Mouse (Mus musculus): Measurements from ENCODE around the gene Crispld2. TPM values are rescaled to one million over a fixed set of nuclear protein-coding genes. Genes with fewer than 3 reads are reported as not detected.

Crispld2 gene
- polyA plus RNA-seq, 1 experiment = 2.1 TPM

DNA sequence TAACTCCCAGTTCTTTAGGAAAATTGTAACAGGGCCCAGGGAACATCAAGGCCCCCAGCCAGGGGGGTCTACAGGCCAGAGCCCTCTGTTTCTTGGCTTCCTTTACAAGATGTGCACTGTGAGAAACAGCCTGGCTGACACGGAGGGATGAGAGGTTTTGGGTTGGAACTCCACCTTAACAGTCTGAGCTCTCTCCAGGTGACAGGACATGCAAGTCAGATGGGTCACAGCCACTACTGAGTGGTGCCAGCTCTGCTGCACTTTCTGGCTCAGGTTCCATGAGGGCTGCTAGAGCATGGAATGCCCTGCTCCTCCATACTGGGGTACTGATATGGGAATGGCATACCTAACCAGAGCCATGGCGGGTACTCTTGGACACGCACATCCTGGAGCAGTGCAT, 98.8 kb downstream of the Crispld2 start:
- TF ChIP-seq CTCF (IDR thresholded peaks at IDR 0.05; ENCODE audit: extremely low read depth, insufficient read depth, low read length) (no peak), POLR2A (IDR thresholded peaks at IDR 0.05; ENCODE audit: extremely low read depth, insufficient read depth, low read length) (no peak)
- no peak overlapping the region for H3K4me3 ChIP-seq (ENCODE audit: insufficient read depth, low read length)
- H3K27ac ChIP-seq (ENCODE audit: insufficient read depth, low read length) = no peak overlapping the region
- no peaks in the 10 kb centered on the region for H3K4me1 ChIP-seq (ENCODE audit: control insufficient read depth, insufficient read depth, low read length)

- Histone ChIP-seq H3K4me1 (ENCODE audit: control insufficient read depth, insufficient read depth, low read length) (no peaks in the 10 kb centered on the region), H3K27ac (ENCODE audit: insufficient read depth, low read length) (no peak overlapping the region), H3K4me3 (ENCODE audit: insufficient read depth, low read length) (no peak overlapping the region)
- no peak for TF ChIP-seq CTCF (IDR thresholded peaks at IDR 0.05; ENCODE audit: extremely low read depth, insufficient read depth, low read length)
- no peak for TF ChIP-seq POLR2A (IDR thresholded peaks at IDR 0.05; ENCODE audit: extremely low read depth, insufficient read depth, low read length)
Observed at GRCm38 (mm10) chr8:120093103-120093502, 100.9 kb downstream of the Crispld2 start.

- TF ChIP-seq POLR2A (IDR thresholded peaks at IDR 0.05; ENCODE audit: extremely low read depth, insufficient read depth, low read length) = no peak
- TF ChIP-seq CTCF (IDR thresholded peaks at IDR 0.05; ENCODE audit: extremely low read depth, insufficient read depth, low read length) = no peak
- H3K4me3 ChIP-seq (ENCODE audit: insufficient read depth, low read length) = no peak overlapping the region
- H3K27ac ChIP-seq (ENCODE audit: insufficient read depth, low read length) = no peak overlapping the region
- no peaks in the 10 kb centered on the region for H3K4me1 ChIP-seq (ENCODE audit: control insufficient read depth, insufficient read depth, low read length)
Observed at GRCm38 (mm10) chr8:120094801-120095200, 102.6 kb downstream of the Crispld2 start.

- Histone ChIP-seq H3K4me3 (ENCODE audit: insufficient read depth, low read length) (no peak overlapping the region), H3K4me1 (ENCODE audit: control insufficient read depth, insufficient read depth, low read length) (no peaks in the 10 kb centered on the region), H3K27ac (ENCODE audit: insufficient read depth, low read length) (no peak overlapping the region)
- no peak for TF ChIP-seq CTCF (IDR thresholded peaks at IDR 0.05; ENCODE audit: extremely low read depth, insufficient read depth, low read length)
- TF ChIP-seq POLR2A (IDR thresholded peaks at IDR 0.05; ENCODE audit: extremely low read depth, insufficient read depth, low read length) = no peak
Observed at GRCm38 (mm10) chr8:120096486-120096885, 104.2 kb downstream of the Crispld2 start.

DNA sequence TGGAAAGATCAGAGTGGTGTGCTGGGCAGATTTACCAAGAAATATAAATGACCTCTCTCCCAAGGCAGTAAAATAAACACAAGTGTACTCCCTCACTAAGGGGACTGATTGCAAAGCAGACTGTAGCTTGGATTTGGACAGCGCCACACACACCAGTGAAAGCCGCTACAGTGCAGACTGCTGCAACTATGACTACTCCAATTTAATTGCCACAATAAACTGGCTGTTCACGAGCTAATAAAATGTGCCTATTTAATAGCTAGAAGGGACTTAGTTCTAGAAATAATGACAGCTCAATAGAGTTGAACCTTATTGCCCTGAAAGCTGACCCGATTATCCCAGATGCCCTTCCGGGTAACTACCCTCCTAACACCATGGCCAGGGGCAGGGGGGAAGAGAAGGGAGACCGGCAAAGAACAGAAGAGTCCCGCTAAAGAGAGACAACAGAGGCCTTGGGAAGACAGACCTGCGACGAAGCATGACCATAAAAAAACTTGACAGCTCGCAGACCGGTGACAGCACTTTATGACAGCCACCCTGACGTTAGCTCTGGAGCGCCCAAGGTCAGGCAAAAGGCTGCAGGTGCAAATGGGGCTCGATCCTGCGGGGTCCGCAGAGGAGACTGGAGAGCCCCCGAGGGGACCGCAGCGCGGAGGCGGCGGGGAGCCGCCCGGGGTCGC, 108.3 kb downstream of the Crispld2 start:
- peak overlapping the region; percentile 88 for H3K4me3 ChIP-seq (ENCODE audit: insufficient read depth, low read length)
- H3K27ac ChIP-seq (ENCODE audit: insufficient read depth, low read length) = peak overlapping the region; percentile 90; the same call in 1 of the 2 replicates
- peaks cover 6% of the 10 kb centered on the region; the same call in 1 of the 2 replicates for H3K4me1 ChIP-seq (ENCODE audit: control insufficient read depth, insufficient read depth, low read length)
- TF ChIP-seq POLR2A (IDR thresholded peaks at IDR 0.05; ENCODE audit: extremely low read depth, insufficient read depth, low read length) (no peak), CTCF (IDR thresholded peaks at IDR 0.05; ENCODE audit: extremely low read depth, insufficient read depth, low read length) (no peak)

- Histone ChIP-seq H3K4me3 (ENCODE audit: insufficient read depth, low read length) (peak within 1 kb of the TSS; percentile 88), H3K27ac (ENCODE audit: insufficient read depth, low read length) (peak within 1 kb of the TSS; percentile 90), H3K4me1 (ENCODE audit: control insufficient read depth, insufficient read depth, low read length) (peaks cover 6% of the 10 kb centered on the region; the same call in 1 of the 2 replicates)
- TF ChIP-seq CTCF (IDR thresholded peaks at IDR 0.05; ENCODE audit: extremely low read depth, insufficient read depth, low read length) = no peak
- peak; percentile 37; the same call in 1 of the 2 replicates for TF ChIP-seq POLR2A (IDR thresholded peaks at IDR 0.05; ENCODE audit: extremely low read depth, insufficient read depth, low read length)
Observed at GRCm38 (mm10) chr8:120101068-120101972, 109.1 kb downstream of the Crispld2 start, which contains the start of gene Zdhhc7. Gene Zdhhc7 (minus strand): TSS chr8:120101482.

Other genes starting within 250 kb of the Crispld2 start
- 11.3 and 12.3 TPM in 2 replicates for gene Tldc1, start 214.0 kb upstream of the Crispld2 start, polyA plus RNA-seq (2012; rRNA removed)
- gene Cotl1, start 151.9 kb upstream of the Crispld2 start, polyA plus RNA-seq (2012; rRNA removed) = 80.4 and 97.9 TPM in 2 replicates
- gene Klhl36, start 130.2 kb upstream of the Crispld2 start, polyA plus RNA-seq (2012; rRNA removed) = 7.4 and 8.7 TPM in 2 replicates
- gene Usp10, start 82.1 kb upstream of the Crispld2 start, polyA plus RNA-seq (2012; rRNA removed) = 75.6 and 81.9 TPM in 2 replicates
- 22.0 and 23.9 TPM in 2 replicates for gene Gm20388, start 81.6 kb upstream of the Crispld2 start, polyA plus RNA-seq (2012; rRNA removed)
- 35.5 and 36.6 TPM in 2 replicates for gene Zdhhc7, start 109.0 kb downstream of the Crispld2 start, polyA plus RNA-seq (2012; rRNA removed)
- gene 6430548M08Rik, start 121.7 kb downstream of the Crispld2 start, polyA plus RNA-seq (2012; rRNA removed) = 144 and 149 TPM in 2 replicates
- gene Fam92b, start 185.0 kb downstream of the Crispld2 start, polyA plus RNA-seq (2012; rRNA removed) = 0.57 and 0.69 TPM in 2 replicates
- gene Gse1, start 236.0 kb downstream of the Crispld2 start, polyA plus RNA-seq (2012; rRNA removed) = 41.0 and 46.8 TPM in 2 replicates

Data from cortical plate, adult 2 months (tissue).